Comparison of ENCODE assay signal across 12 mouse cellular contexts in the genomic region with DNA sequence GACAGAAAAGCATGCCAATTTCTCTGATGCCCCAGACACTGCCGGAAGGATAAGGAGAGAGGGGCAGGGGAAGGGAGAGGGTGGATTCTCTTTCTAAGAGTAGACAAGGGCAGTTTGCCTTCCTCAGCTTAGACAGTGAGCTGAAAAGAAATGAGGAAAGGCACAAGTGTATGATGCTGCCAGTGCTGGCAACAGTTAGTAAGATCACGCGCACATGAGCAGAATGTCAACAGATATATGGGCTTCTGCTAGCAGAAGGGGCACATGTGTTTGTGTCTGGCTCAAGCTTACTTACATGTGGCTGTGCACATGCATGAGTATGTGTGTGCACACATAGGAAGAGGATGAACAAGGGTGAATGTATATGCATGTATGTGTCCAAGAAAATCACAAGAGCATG.
DNase-seq lines count a peak whose midpoint lies in the region; ATAC-seq and TF ChIP-seq lines count a peak whose summit lies in the region.
"Had no signal": no experiment of that assay in that cellular context is flagged by ENCODE, and none has a peak within 500 bp of the region (broad histone marks: within the 10 kb centered on the region; RNA-seq: fewer than 3 reads in every experiment).

No protein-coding gene starts in this region.

- intact Hi-C loops in gastrocnemius, adult 2 months (cut with DNase I): no loop called here

- no peak overlapping the region for H3K4me2 ChIP-seq in liver, embryonic 12.5 days
- no peak overlapping the region for H3K4me2 ChIP-seq in liver, postnatal 0 days (ENCODE audit: low read depth, low read length)
- peak overlapping the region; percentile 62 for H3K4me2 ChIP-seq in hindbrain, embryonic 14.5 days (replicated peaks)
- peak overlapping the region; percentile 56 for H3K4me2 ChIP-seq in neural tube, embryonic 13.5 days
- H3K4me2 ChIP-seq in stomach, postnatal 0 days (replicated peaks; ENCODE audit: low read depth): no peak overlapping the region

- no peak overlapping the region for H3K27ac ChIP-seq in gastrocnemius, adult 2 months
- H3K27ac ChIP-seq in liver, embryonic 12.5 days: peak overlapping the region; percentile 53
- H3K27ac ChIP-seq in liver, postnatal 0 days (ENCODE audit: low read depth): no peak overlapping the region
- peak overlapping the region; percentile 88 for H3K27ac ChIP-seq in hindbrain, embryonic 14.5 days
- H3K27ac ChIP-seq in neural tube, embryonic 13.5 days (replicated peaks): peak overlapping the region; percentile 87; the same call in 1 of the 2 replicates
- no peak overlapping the region for H3K27ac ChIP-seq in stomach, postnatal 0 days (replicated peaks)

- no peaks in the 10 kb centered on the region for H3K27me3 ChIP-seq in liver, embryonic 12.5 days (replicated peaks)
- no peaks in the 10 kb centered on the region for H3K27me3 ChIP-seq in liver, postnatal 0 days (ENCODE audit: insufficient read depth, low read length)
- H3K27me3 ChIP-seq in hindbrain, embryonic 14.5 days (ENCODE audit: control insufficient read depth, insufficient read depth, low read length): no peaks in the 10 kb centered on the region
- H3K27me3 ChIP-seq in neural tube, embryonic 13.5 days: 0 out of 2 replicates have a peak, but pooled peaks cover 5% of the 10 kb centered on the region
- no peaks in the 10 kb centered on the region for H3K27me3 ChIP-seq in stomach, postnatal 0 days (ENCODE audit: control insufficient read depth, insufficient read depth, low read length)
- H3K27me3 ChIP-seq: megakaryocyte, embryonic 14.5 days had no signal

- WGBS in liver, embryonic 12.5 days (ENCODE audit: insufficient replicate concordance): 94% methylated on average over 3 of the region's 3 CpGs
- WGBS in liver, postnatal 0 days (ENCODE audit: insufficient replicate concordance): 87% methylated on average over 3 of the region's 3 CpGs
- WGBS in hindbrain, embryonic 14.5 days: 45% methylated on average over 3 of the region's 3 CpGs
- WGBS in neural tube, embryonic 13.5 days: 75% methylated on average over 3 of the region's 3 CpGs
- WGBS in stomach, postnatal 0 days: 71% methylated on average over 3 of the region's 3 CpGs

- H3K4me1 ChIP-seq in liver, embryonic 12.5 days: peaks cover 79% of the 10 kb centered on the region
- peaks cover 20% of the 10 kb centered on the region for H3K4me1 ChIP-seq in liver, postnatal 0 days (ENCODE audit: insufficient read depth)
- peaks cover 63% of the 10 kb centered on the region for H3K4me1 ChIP-seq in hindbrain, embryonic 14.5 days (replicated peaks; ENCODE audit: control insufficient read depth, insufficient read depth, low read length)
- H3K4me1 ChIP-seq in neural tube, embryonic 13.5 days (replicated peaks): peaks cover 57% of the 10 kb centered on the region
- H3K4me1 ChIP-seq in stomach, postnatal 0 days (replicated peaks; ENCODE audit: control insufficient read depth, insufficient read depth): peaks cover 3% of the 10 kb centered on the region; the same call in 1 of the 2 replicates

- no peak overlapping the region for H3K9ac ChIP-seq in liver, embryonic 12.5 days
- no peak overlapping the region for H3K9ac ChIP-seq in liver, postnatal 0 days (replicated peaks)
- H3K9ac ChIP-seq in hindbrain, embryonic 14.5 days: peak overlapping the region; percentile 60
- H3K9ac ChIP-seq in neural tube, embryonic 13.5 days: peak overlapping the region; percentile 65
- no peak overlapping the region for H3K9ac ChIP-seq in stomach, postnatal 0 days (ENCODE audit: low read length)

- no peak for DNase-seq in gastrocnemius, adult 2 months
- no peak for DNase-seq in gastrocnemius, postnatal 10 days
- DNase-seq in liver, postnatal 0 days: no peak
- DNase-seq in hindbrain, embryonic 14.5 days (ENCODE audit: low spot score): no peak
- DNase-seq in adrenal gland, postnatal 10 days: no peak
- no peak for DNase-seq in stomach, postnatal 0 days (ENCODE audit: low spot score)
- DNase-seq: kidney, postnatal 36 days; lung, adult 2 months; thymus, adult 18-20 months had no signal

- TF ChIP-seq CTCF in gastrocnemius, adult 2 months (IDR thresholded peaks at IDR 0.05): no peak
- no peak for TF ChIP-seq CTCF in liver, postnatal 0 days (IDR thresholded peaks at IDR 0.05; ENCODE audit: low read depth)
- no peak for TF ChIP-seq CTCF in stomach, postnatal 0 days (IDR thresholded peaks at IDR 0.05; ENCODE audit: low read depth)

- no peak for ATAC-seq in liver, embryonic 12.5 days
- no peak for ATAC-seq in liver, postnatal 0 days
- no peak for ATAC-seq in hindbrain, embryonic 14.5 days (ENCODE audit: low FRiP score)
- ATAC-seq in neural tube, embryonic 13.5 days (ENCODE audit: low read depth): no peak
- ATAC-seq in stomach, postnatal 0 days (ENCODE audit: low FRiP score, low TSS enrichment): no peak

- peak overlapping the region; percentile 69; the same call in 1 of the 2 replicates for H3K4me3 ChIP-seq in gastrocnemius, adult 2 months
- H3K4me3 ChIP-seq in liver, embryonic 12.5 days: no peak overlapping the region
- no peak overlapping the region for H3K4me3 ChIP-seq in liver, postnatal 0 days (ENCODE audit: low read depth, low read length)
- peak overlapping the region; percentile 29 for H3K4me3 ChIP-seq in hindbrain, embryonic 14.5 days (replicated peaks; ENCODE audit: low read length)
- peak overlapping the region; percentile 28 for H3K4me3 ChIP-seq in neural tube, embryonic 13.5 days
- no peak overlapping the region for H3K4me3 ChIP-seq in stomach, postnatal 0 days (ENCODE audit: low read depth, low read length)
- H3K4me3 ChIP-seq: megakaryocyte, embryonic 14.5 days had no signal

- H3K9me3 ChIP-seq in liver, embryonic 12.5 days (replicated peaks): no peaks in the 10 kb centered on the region
- no peaks in the 10 kb centered on the region for H3K9me3 ChIP-seq in liver, postnatal 0 days (ENCODE audit: low read length)
- no peaks in the 10 kb centered on the region for H3K9me3 ChIP-seq in hindbrain, embryonic 14.5 days (ENCODE audit: control insufficient read depth, low read length)
- no peaks in the 10 kb centered on the region for H3K9me3 ChIP-seq in neural tube, embryonic 13.5 days
- no peaks in the 10 kb centered on the region for H3K9me3 ChIP-seq in stomach, postnatal 0 days (ENCODE audit: control insufficient read depth, low read length)
- H3K9me3 ChIP-seq: megakaryocyte, embryonic 14.5 days had no signal

- no peaks in the 10 kb centered on the region for H3K36me3 ChIP-seq in liver, embryonic 12.5 days
- no peaks in the 10 kb centered on the region for H3K36me3 ChIP-seq in liver, postnatal 0 days (replicated peaks; ENCODE audit: insufficient read depth, low read length)
- no peaks in the 10 kb centered on the region for H3K36me3 ChIP-seq in hindbrain, embryonic 14.5 days (replicated peaks; ENCODE audit: control insufficient read depth, insufficient read depth)
- H3K36me3 ChIP-seq in neural tube, embryonic 13.5 days: no peaks in the 10 kb centered on the region
- no peaks in the 10 kb centered on the region for H3K36me3 ChIP-seq in stomach, postnatal 0 days (ENCODE audit: control insufficient read depth, insufficient read depth, low read length)

- no peak for TF ChIP-seq EP300 in liver, postnatal 0 days (IDR thresholded peaks at IDR 0.05; ENCODE audit: low read depth)
- TF ChIP-seq EP300 in stomach, postnatal 0 days (optimal IDR thresholded peaks at IDR 0.05): no peak

Comparison
In these comparisons a context has a peak if more than half of its experiments do, and no peak if none do; other contexts are left out.
1. H3K27ac ChIP-seq: peak in liver, embryonic 12.5 days (single experiment), hindbrain, embryonic 14.5 days (single experiment) and neural tube, embryonic 13.5 days (single experiment); none in gastrocnemius, adult 2 months (single experiment), liver, postnatal 0 days (single experiment) and stomach, postnatal 0 days (single experiment).
2. H3K4me3 ChIP-seq: peak in gastrocnemius, adult 2 months (single experiment), hindbrain, embryonic 14.5 days (single experiment) and neural tube, embryonic 13.5 days (single experiment); none in liver, embryonic 12.5 days (single experiment), liver, postnatal 0 days (single experiment) and stomach, postnatal 0 days (single experiment).
3. H3K4me2 ChIP-seq: peak in hindbrain, embryonic 14.5 days (single experiment) and neural tube, embryonic 13.5 days (single experiment); none in liver, embryonic 12.5 days (single experiment), liver, postnatal 0 days (single experiment) and stomach, postnatal 0 days (single experiment).
4. H3K9ac ChIP-seq: peak in hindbrain, embryonic 14.5 days (single experiment) and neural tube, embryonic 13.5 days (single experiment); none in liver, embryonic 12.5 days (single experiment), liver, postnatal 0 days (single experiment) and stomach, postnatal 0 days (single experiment).